Mouse (Mus musculus) neural tube, embryonic 14.5 days (tissue): ENCODE measurements around the gene Secisbp2l. TPM values are rescaled to one million over a fixed set of nuclear protein-coding genes. Genes with fewer than 3 reads are reported as not detected.

Source experiments
- ATAC-seq: fragments of 200-750 bp; cut with Nextera tagmentation; 2 replicates; pipeline ENCODE4 v1.8.0; 2017; ENCODE audit warnings: low read depth, mild to moderate bottlenecking, moderate TSS enrichment, moderate library complexity
- H3K27ac ChIP-seq: fragments of 300-500 bp; sonication (generic); 2 replicates; pipeline ENCODE4 v1.5.1; 2014; ENCODE audit warnings: low read depth, mild to moderate bottlenecking, control low read depth, low read length, moderate library complexity, mixed read lengths
- H3K27me3 ChIP-seq: fragments of 300-500 bp; sonication (generic); 2 replicates; pipeline ENCODE4 v1.6.1; 2014; ENCODE audit warnings: low read length; ENCODE audit not compliant: control insufficient read depth, insufficient read depth
- H3K36me3 ChIP-seq: fragments of 300-500 bp; sonication (generic); 2 replicates; pipeline ENCODE4 v1.6.1; 2014; ENCODE audit warnings: low read length, mixed read lengths; ENCODE audit not compliant: control insufficient read depth, insufficient read depth
- H3K4me1 ChIP-seq: fragments of 300-500 bp; sonication (generic); 2 replicates; pipeline ENCODE4 v1.6.1; 2014; ENCODE audit warnings: low read length; ENCODE audit not compliant: control insufficient read depth, insufficient read depth
- H3K4me2 ChIP-seq: fragments of 300-500 bp; sonication (generic); 2 replicates; pipeline ENCODE4 v1.6.1; 2014; ENCODE audit warnings: mild to moderate bottlenecking, low read depth, low read length, control low read depth
- H3K4me3 ChIP-seq: fragments of 300-500 bp; sonication (generic); 2 replicates; pipeline ENCODE4 v1.5.1; 2014; ENCODE audit warnings: low read depth, low read length, control low read depth, mixed read lengths
- H3K9ac ChIP-seq: fragments of 300-500 bp; sonication (generic); replicated peaks from 2 replicates; pipeline ENCODE4 v1.6.1; 2014; ENCODE audit warnings: low read depth, mild to moderate bottlenecking, control low read depth, low read length, mixed read lengths
- H3K9me3 ChIP-seq: fragments of 300-500 bp; sonication (generic); 2 replicates; pipeline ENCODE4 v1.6.1; 2016; ENCODE audit warnings: low read length; ENCODE audit not compliant: control insufficient read depth
- WGBS: fragments of 180-500 bp; shearing (Covaris S2); extraction: QIAGEN DNeasy Blood & Tissue Kit; methylation state at CpG from one replicate; pipeline ENCODE4 v1.1.7; 2014; 5-methylcytosine and 5-hydroxymethylcytosine counted together
- polyA plus RNA-seq: library from polyadenylated mRNA; unstranded; fragments of >200 nt; fragmentation: Nextera tagmentation; extraction: Ambion mirVana; gene quantifications from 2 replicates; pipeline ENCODE4 v1.2.1, GENCODE M21; 2014

Secisbp2l gene
- polyA plus RNA-seq, 1 experiment from 2014 or later = 42.1 TPM

GRCm38 (mm10) chr2:125778380-125778779 is 4.3 kb downstream of the Secisbp2l start:
- Histone ChIP-seq H3K4me3 (no peak overlapping the region), H3K9me3 (no peaks in the 10 kb centered on the region), H3K36me3 (no peaks in the 10 kb centered on the region), H3K27me3 (no peaks in the 10 kb centered on the region), H3K27ac (no peak overlapping the region), H3K4me2 (no peak overlapping the region), H3K9ac (no peak overlapping the region), H3K4me1 (peaks cover 13% of the 10 kb centered on the region)
- WGBS = 89% methylated on average over 12 of the region's 12 CpGs
- no peak for ATAC-seq

DNA sequence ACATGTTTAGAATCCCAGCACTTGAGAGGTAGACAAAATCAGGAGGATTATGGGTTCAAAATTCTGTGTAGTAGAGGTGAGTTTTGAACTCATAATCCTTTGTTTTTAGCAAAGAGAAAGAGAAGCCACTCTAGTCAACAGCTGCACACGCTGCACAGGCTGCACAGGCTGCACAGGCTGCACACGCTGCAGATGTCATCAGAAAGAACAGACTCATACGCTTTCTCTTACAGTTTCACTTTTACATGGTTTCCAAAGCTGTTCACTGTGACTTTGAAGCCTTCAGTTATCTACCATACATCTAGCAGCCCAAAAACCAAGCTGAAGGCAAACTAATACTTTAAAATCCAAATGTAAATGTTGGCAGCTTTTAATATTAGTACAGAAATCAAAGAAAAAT is 5.7 kb downstream of the Secisbp2l start:
- Histone ChIP-seq H3K4me1 (peaks cover 13% of the 10 kb centered on the region), H3K4me2 (no peak overlapping the region), H3K36me3 (peaks cover 3% of the 10 kb centered on the region; the same call in 1 of the 2 replicates), H3K9ac (no peak overlapping the region), H3K9me3 (no peaks in the 10 kb centered on the region), H3K27me3 (no peaks in the 10 kb centered on the region), H3K27ac (no peak overlapping the region), H3K4me3 (no peak overlapping the region)
- 97% methylated on average over 3 of the region's 3 CpGs for WGBS
- no peak for ATAC-seq

DNA sequence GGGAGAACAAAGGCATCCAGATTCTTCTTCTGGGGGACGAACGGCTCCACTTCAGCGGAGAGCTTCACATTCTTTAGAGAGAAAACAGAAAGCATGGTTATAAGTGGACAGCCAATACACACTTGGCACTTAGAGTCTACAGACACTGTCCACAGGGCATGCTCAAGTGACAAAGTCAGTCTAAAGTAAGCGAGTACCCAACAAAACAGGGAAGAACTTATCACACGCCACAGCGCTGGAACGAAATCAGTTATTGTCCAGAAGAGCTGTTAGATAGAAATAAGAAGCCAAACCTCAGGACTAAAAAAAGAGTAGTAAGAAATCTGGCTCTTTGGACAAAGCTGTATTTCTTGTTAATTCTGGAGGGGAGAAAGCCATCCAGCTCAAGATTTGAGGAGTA is 7.0 kb downstream of the Secisbp2l start:
- Histone ChIP-seq H3K4me1 (peaks cover 1% of the 10 kb centered on the region; the same call in 1 of the 2 replicates), H3K36me3 (peaks cover 8% of the 10 kb centered on the region; the same call in 1 of the 2 replicates), H3K9ac (no peak overlapping the region), H3K4me3 (no peak overlapping the region), H3K27me3 (no peaks in the 10 kb centered on the region), H3K27ac (no peak overlapping the region), H3K4me2 (no peak overlapping the region), H3K9me3 (no peaks in the 10 kb centered on the region)
- no peak for ATAC-seq
- WGBS = 89% methylated on average over 7 of the region's 7 CpGs

- no peaks in the 10 kb centered on the region for H3K9me3 ChIP-seq
- H3K36me3 ChIP-seq = peaks cover 8% of the 10 kb centered on the region; the same call in 1 of the 2 replicates
- H3K4me3 ChIP-seq = no peak overlapping the region
- H3K27me3 ChIP-seq = no peaks in the 10 kb centered on the region
- no peak overlapping the region for H3K4me2 ChIP-seq
- H3K4me1 ChIP-seq = no peaks in the 10 kb centered on the region
- no peak overlapping the region for H3K27ac ChIP-seq
- 89% methylated on average over 4 of the region's 4 CpGs for WGBS
- H3K9ac ChIP-seq = no peak overlapping the region
- no peak for ATAC-seq
Observed at GRCm38 (mm10) chr2:125774846-125775245, 7.8 kb downstream of the Secisbp2l start.

- H3K27ac ChIP-seq = no peak overlapping the region
- H3K36me3 ChIP-seq = peaks cover 45% of the 10 kb centered on the region
- ATAC-seq = peak; percentile 60; the same call in 1 of the 2 replicates
- H3K4me3 ChIP-seq = no peak overlapping the region
- H3K9ac ChIP-seq = no peak overlapping the region
- 85% methylated on average over 3 of the region's 3 CpGs for WGBS
- H3K9me3 ChIP-seq = no peaks in the 10 kb centered on the region
- no peak overlapping the region for H3K4me2 ChIP-seq
- no peaks in the 10 kb centered on the region for H3K27me3 ChIP-seq
- no peaks in the 10 kb centered on the region for H3K4me1 ChIP-seq
Observed at GRCm38 (mm10) chr2:125765029-125765428, 17.6 kb downstream of the Secisbp2l start.

- H3K4me3 ChIP-seq = no peak overlapping the region
- no peak for ATAC-seq
- H3K36me3 ChIP-seq = peaks cover 46% of the 10 kb centered on the region
- no peak overlapping the region for H3K9ac ChIP-seq
- WGBS = 95% methylated on average over 5 of the region's 5 CpGs
- no peak overlapping the region for H3K27ac ChIP-seq
- no peaks in the 10 kb centered on the region for H3K4me1 ChIP-seq
- H3K27me3 ChIP-seq = no peaks in the 10 kb centered on the region
- no peaks in the 10 kb centered on the region for H3K9me3 ChIP-seq
- H3K4me2 ChIP-seq = no peak overlapping the region
Observed at GRCm38 (mm10) chr2:125764531-125764930, 18.1 kb downstream of the Secisbp2l start.

GRCm38 (mm10) chr2:125749330-125749729 is 33.3 kb downstream of the Secisbp2l start:
- no peaks in the 10 kb centered on the region for H3K27me3 ChIP-seq
- H3K9me3 ChIP-seq = no peaks in the 10 kb centered on the region
- H3K4me3 ChIP-seq = no peak overlapping the region
- H3K27ac ChIP-seq = no peak overlapping the region
- H3K4me1 ChIP-seq = no peaks in the 10 kb centered on the region
- no peak overlapping the region for H3K4me2 ChIP-seq
- ATAC-seq = no peak
- H3K36me3 ChIP-seq = peaks cover 62% of the 10 kb centered on the region
- H3K9ac ChIP-seq = no peak overlapping the region
- 85% methylated on average over 2 of the region's 2 CpGs for WGBS

- Histone ChIP-seq H3K4me1 (no peaks in the 10 kb centered on the region), H3K27ac (no peak overlapping the region), H3K4me2 (no peak overlapping the region), H3K27me3 (no peaks in the 10 kb centered on the region), H3K36me3 (peaks cover 42% of the 10 kb centered on the region), H3K4me3 (no peak overlapping the region), H3K9me3 (no peaks in the 10 kb centered on the region), H3K9ac (no peak overlapping the region)
- no peak for ATAC-seq
- WGBS = 92% methylated on average over 6 of the region's 6 CpGs
Observed at GRCm38 (mm10) chr2:125739338-125739737, 43.3 kb downstream of the Secisbp2l start.

- Histone ChIP-seq H3K27me3 (no peaks in the 10 kb centered on the region), H3K9ac (no peak overlapping the region), H3K4me2 (no peak overlapping the region), H3K27ac (no peak overlapping the region), H3K4me3 (no peak overlapping the region), H3K4me1 (no peaks in the 10 kb centered on the region), H3K36me3 (peaks cover 42% of the 10 kb centered on the region), H3K9me3 (no peaks in the 10 kb centered on the region)
- ATAC-seq = no peak
- WGBS = 73% methylated on average over 5 of the region's 5 CpGs
Observed at GRCm38 (mm10) chr2:125738718-125739117, 44.0 kb downstream of the Secisbp2l start.

- 0 out of 2 replicates have a peak, but pooled peaks cover 5% of the 10 kb centered on the region for H3K4me1 ChIP-seq
- no peak overlapping the region for H3K4me3 ChIP-seq
- no peak overlapping the region for H3K4me2 ChIP-seq
- no peak overlapping the region for H3K9ac ChIP-seq
- ATAC-seq = no peak
- H3K36me3 ChIP-seq = peaks cover 24% of the 10 kb centered on the region
- no peak overlapping the region for H3K27ac ChIP-seq
- no peaks in the 10 kb centered on the region for H3K9me3 ChIP-seq
- no peaks in the 10 kb centered on the region for H3K27me3 ChIP-seq
Observed at GRCm38 (mm10) chr2:125736025-125736343, 46.7 kb downstream of the Secisbp2l start.
